Mouse (Mus musculus) liver, postnatal 0 days (tissue): Measurements from ENCODE around the gene Nsf. TPM values are rescaled to one million over a fixed set of nuclear protein-coding genes. Genes with fewer than 3 reads are reported as not detected.

Experiments
- ATAC-seq: fragments of 200-750 bp; cut with Nextera tagmentation; 2 replicates; pipeline ENCODE4 v1.8.0; 2017; ENCODE audit warnings: mild to moderate bottlenecking, moderate library complexity
- DNase-seq: peaks from one replicate; pipeline ENCODE4 v3.0.0-alpha.2; 2016
- H3K27ac ChIP-seq: fragments of 300-500 bp; sonication (generic); 2 replicates; pipeline ENCODE4 v1.5.1; 2014; ENCODE audit warnings: antibody characterized with exemption, moderate library complexity, mild to moderate bottlenecking, low read depth
- H3K27me3 ChIP-seq: fragments of 300-500 bp; sonication (generic); 2 replicates; pipeline ENCODE4 v1.6.1; 2014; ENCODE audit warnings: low read length, control low read depth, mixed read lengths; ENCODE audit not compliant: insufficient read depth
- H3K36me3 ChIP-seq: fragments of 300-500 bp; sonication (generic); replicated peaks from 2 replicates; pipeline ENCODE4 v1.6.1; 2014; ENCODE audit warnings: mild to moderate bottlenecking, control low read depth, low read length, moderate library complexity, mixed read lengths; ENCODE audit not compliant: insufficient read depth
- H3K4me1 ChIP-seq: fragments of 300-500 bp; sonication (generic); 2 replicates; pipeline ENCODE4 v1.6.1; 2014; ENCODE audit warnings: antibody characterized with exemption, mild to moderate bottlenecking, control low read depth; ENCODE audit not compliant: insufficient read depth
- H3K4me2 ChIP-seq: fragments of 300-500 bp; sonication (generic); 2 replicates; pipeline ENCODE4 v1.6.1; 2014; ENCODE audit warnings: low read depth, mild to moderate bottlenecking, low read length, moderate library complexity, mixed read lengths
- H3K4me3 ChIP-seq: fragments of 300-500 bp; sonication (generic); 2 replicates; pipeline ENCODE4 v1.5.1; 2014; ENCODE audit warnings: low read depth, low read length
- H3K9ac ChIP-seq: fragments of 300-500 bp; sonication (generic); replicated peaks from 2 replicates; pipeline ENCODE4 v1.6.1; 2014; ENCODE audit warnings: mild to moderate bottlenecking, moderate library complexity
- H3K9me3 ChIP-seq: fragments of 300-500 bp; sonication (generic); 2 replicates; pipeline ENCODE4 v1.6.1; 2016; ENCODE audit warnings: mild to moderate bottlenecking, control low read depth, low read length, mixed read lengths
- CTCF ChIP-seq: sonication (generic); IDR thresholded peaks from 2 replicates; pipeline ENCODE4 v1.5.1; 2016; ENCODE audit warnings: antibody characterized with exemption, low read depth
- EP300 ChIP-seq: IDR thresholded peaks from 2 replicates; pipeline ENCODE4 v1.6.1; 2016; ENCODE audit warnings: antibody characterized with exemption, low read depth, mild to moderate bottlenecking
- WGBS: fragments of 180-500 bp; shearing (Covaris S2); extraction: QIAGEN DNeasy Blood & Tissue Kit; methylation state at CpG from one replicate; pipeline ENCODE4 v1.1.7; 2014; ENCODE audit not compliant: insufficient replicate concordance; 5-methylcytosine and 5-hydroxymethylcytosine counted together
- polyA plus RNA-seq: library from polyadenylated mRNA; unstranded; fragments of >200 nt; fragmentation: Nextera tagmentation; extraction: Ambion mirVana; gene quantifications from 2 replicates; pipeline ENCODE4 v1.2.1, GENCODE M21; 2015

Gene Nsf
- polyA plus RNA-seq, 1 experiment from 2014 or later, result 16.0 TPM

GRCm38 (mm10) chr11:103773387-103774227, 180.2 kb downstream of the Nsf start, which contains the start of gene Wnt3:
TSS of gene Wnt3 (plus strand) at chr11:103774150.
- no peak within 1 kb of the TSS for H3K9ac ChIP-seq
- peak within 1 kb of the TSS; percentile 15; the same call in 1 of the 2 replicates for H3K4me3 ChIP-seq
- H3K9me3 ChIP-seq, result no peaks in the 10 kb centered on the region
- H3K4me2 ChIP-seq, result no peak within 1 kb of the TSS; the same call in 1 of the 2 replicates
- H3K36me3 ChIP-seq, result no peaks in the 10 kb centered on the region
- TF ChIP-seq EP300, result no peak
- no peak for TF ChIP-seq CTCF
- H3K27ac ChIP-seq, result no peak within 1 kb of the TSS
- no peak for DNase-seq
- peaks cover 5% of the 10 kb centered on the region; the same call in 1 of the 2 replicates for H3K4me1 ChIP-seq
- no peak for ATAC-seq
- whole genome bisulfite sequencing, result under 1% methylated on average over 60 of the region's 60 CpGs
- peaks cover 81% of the 10 kb centered on the region for H3K27me3 ChIP-seq

- H3K9ac ChIP-seq, result no peak overlapping the region
- no peaks in the 10 kb centered on the region for H3K36me3 ChIP-seq
- H3K4me1 ChIP-seq, result peaks cover 5% of the 10 kb centered on the region; the same call in 1 of the 2 replicates
- 2% methylated on average over 23 of the region's 23 CpGs for WGBS
- H3K4me2 ChIP-seq, result no peak overlapping the region; the same call in 1 of the 2 replicates
- ATAC-seq, result no peak
- H3K4me3 ChIP-seq, result peak overlapping the region; percentile 15; the same call in 1 of the 2 replicates
- H3K27ac ChIP-seq, result no peak overlapping the region
- peaks cover 80% of the 10 kb centered on the region for H3K27me3 ChIP-seq
- DNase-seq, result no peak
- H3K9me3 ChIP-seq, result no peaks in the 10 kb centered on the region
- TF ChIP-seq EP300, result no peak
- no peak for TF ChIP-seq CTCF
Observed at GRCm38 (mm10) chr11:103772505-103773386, 181.1 kb downstream of the Nsf start.

Other genes with a start within 250 kb of the Nsf start
- gene Wnt9b, start 204.2 kb downstream of the Nsf start, polyA plus RNA-seq, result 0.08 and 0.20 TPM in 2 replicates
- not detected in 2 replicates for gene Wnt3, start 179.9 kb downstream of the Nsf start, polyA plus RNA-seq
- 14.6 and 15.1 TPM in 2 replicates for gene Arf2, start 12.7 kb upstream of the Nsf start, polyA plus RNA-seq
- not detected in 2 replicates for gene Crhr1, start 178.8 kb upstream of the Nsf start, polyA plus RNA-seq
- gene Sppl2c, start 232.3 kb upstream of the Nsf start, polyA plus RNA-seq, result not detected in 2 replicates